Mouse (Mus musculus): ENCODE data around the gene Ikzf1. TPM values are rescaled to one million over a fixed set of nuclear protein-coding genes. Genes with fewer than 3 reads are reported as not detected.

Gene Ikzf1
- total RNA-seq, 2 experiments from 2014 or later, result 3.7 to 3.9 TPM

GRCm38 (mm10) chr11:11763211-11763666 is 78.4 kb downstream of the Ikzf1 start:
- DNase-seq (ENCODE audit: low spot score in 2 of 2), result no peak

- no peak for DNase-seq (ENCODE audit: low spot score in 2 of 2)
Measured at GRCm38 (mm10) chr11:11765414-11765813, 80.6 kb downstream of the Ikzf1 start.

- no peak for DNase-seq (ENCODE audit: low spot score in 2 of 2)
Measured at GRCm38 (mm10) chr11:11766105-11766504, 81.3 kb downstream of the Ikzf1 start.

- DNase-seq (ENCODE audit: low spot score in 2 of 2), result no peak
Measured at GRCm38 (mm10) chr11:11766736-11767135, 81.9 kb downstream of the Ikzf1 start.

GRCm38 (mm10) chr11:11768057-11768456 is 83.3 kb downstream of the Ikzf1 start:
- no peak for DNase-seq (ENCODE audit: low spot score in 2 of 2)

- DNase-seq (ENCODE audit: low spot score in 2 of 2), result no peak
Measured at GRCm38 (mm10) chr11:11769281-11769680, 84.5 kb downstream of the Ikzf1 start.

- no peak for DNase-seq (ENCODE audit: low spot score in 2 of 2)
Measured at GRCm38 (mm10) chr11:11770691-11771090, 85.9 kb downstream of the Ikzf1 start.

- DNase-seq (ENCODE audit: low spot score in 2 of 2), result no peak
Measured at GRCm38 (mm10) chr11:11772196-11772595, 87.4 kb downstream of the Ikzf1 start.

GRCm38 (mm10) chr11:11774384-11774783 is 89.6 kb downstream of the Ikzf1 start:
- no peak for DNase-seq (ENCODE audit: low spot score in 2 of 2)

- no peak for DNase-seq (ENCODE audit: low spot score in 2 of 2)
Measured at GRCm38 (mm10) chr11:11774893-11775292, 90.1 kb downstream of the Ikzf1 start.

GRCm38 (mm10) chr11:11776071-11776821 is 91.4 kb downstream of the Ikzf1 start:
- no peak for DNase-seq (ENCODE audit: low spot score in 2 of 2)

GRCm38 (mm10) chr11:11776822-11777174 is 92.0 kb downstream of the Ikzf1 start:
- no peak for DNase-seq (ENCODE audit: low spot score in 2 of 2)

- DNase-seq (ENCODE audit: low spot score in 2 of 2), result no peak
Measured at GRCm38 (mm10) chr11:11777246-11777645, 92.4 kb downstream of the Ikzf1 start.

GRCm38 (mm10) chr11:11777796-11778195 is 93.0 kb downstream of the Ikzf1 start:
- DNase-seq (ENCODE audit: low spot score in 2 of 2), result no peak

GRCm38 (mm10) chr11:11778345-11778744 is 93.5 kb downstream of the Ikzf1 start:
- DNase-seq (ENCODE audit: low spot score in 2 of 2), result peak in 1 of 2 experiments; percentile 9

GRCm38 (mm10) chr11:11781728-11782127 is 96.9 kb downstream of the Ikzf1 start:
- no peak for DNase-seq (ENCODE audit: low spot score in 2 of 2)

GRCm38 (mm10) chr11:11785457-11785856 is 100.7 kb downstream of the Ikzf1 start:
- DNase-seq (ENCODE audit: low spot score in 2 of 2), result no peak

GRCm38 (mm10) chr11:11788521-11788974 is 103.7 kb downstream of the Ikzf1 start:
- DNase-seq (ENCODE audit: low spot score in 2 of 2), result peak; percentile 45 to 80

- DNase-seq (ENCODE audit: low spot score in 2 of 2), result no peak
Measured at GRCm38 (mm10) chr11:11794626-11795025, 109.8 kb downstream of the Ikzf1 start.

GRCm38 (mm10) chr11:11798690-11799089 is 113.9 kb downstream of the Ikzf1 start:
- DNase-seq (ENCODE audit: low spot score in 2 of 2), result no peak

GRCm38 (mm10) chr11:11800304-11800703 is 115.5 kb downstream of the Ikzf1 start:
- DNase-seq (ENCODE audit: low spot score in 2 of 2), result no peak

- no peak for DNase-seq (ENCODE audit: low spot score in 2 of 2)
Measured at GRCm38 (mm10) chr11:11801067-11801466, 116.3 kb downstream of the Ikzf1 start.

- DNase-seq (ENCODE audit: low spot score in 2 of 2), result no peak
Measured at GRCm38 (mm10) chr11:11804421-11804820, 119.6 kb downstream of the Ikzf1 start.

All from layer of hippocampus, adult 18-20 months (tissue).